Mouse (Mus musculus) splenic B cell, adult 2 months (primary cell): ENCODE results near the gene Nr4a3.
A peak's percentile ranks its signal among the peaks of the same experiment; 100 is the strongest.

Source experiments
- DNase-seq: peaks from one replicate; pipeline ENCODE4 v3.0.0-alpha.2; 2011; ENCODE audit warnings: low read depth, low spot score
- H3K27me3 ChIP-seq: 2 replicates; pipeline ENCODE4 v1.6.1; 2012; ENCODE audit warnings: mild to moderate bottlenecking, low read length, moderate library complexity, mixed read lengths; ENCODE audit not compliant: control insufficient read depth, poor library complexity, insufficient read depth, severe bottlenecking
- H3K36me3 ChIP-seq: 2 replicates; pipeline ENCODE4 v1.6.1; 2012; ENCODE audit warnings: mild to moderate bottlenecking, low read length, moderate library complexity, mixed read lengths; ENCODE audit not compliant: control insufficient read depth, poor library complexity, insufficient read depth, severe bottlenecking

The Nr4a3 gene

DNA sequence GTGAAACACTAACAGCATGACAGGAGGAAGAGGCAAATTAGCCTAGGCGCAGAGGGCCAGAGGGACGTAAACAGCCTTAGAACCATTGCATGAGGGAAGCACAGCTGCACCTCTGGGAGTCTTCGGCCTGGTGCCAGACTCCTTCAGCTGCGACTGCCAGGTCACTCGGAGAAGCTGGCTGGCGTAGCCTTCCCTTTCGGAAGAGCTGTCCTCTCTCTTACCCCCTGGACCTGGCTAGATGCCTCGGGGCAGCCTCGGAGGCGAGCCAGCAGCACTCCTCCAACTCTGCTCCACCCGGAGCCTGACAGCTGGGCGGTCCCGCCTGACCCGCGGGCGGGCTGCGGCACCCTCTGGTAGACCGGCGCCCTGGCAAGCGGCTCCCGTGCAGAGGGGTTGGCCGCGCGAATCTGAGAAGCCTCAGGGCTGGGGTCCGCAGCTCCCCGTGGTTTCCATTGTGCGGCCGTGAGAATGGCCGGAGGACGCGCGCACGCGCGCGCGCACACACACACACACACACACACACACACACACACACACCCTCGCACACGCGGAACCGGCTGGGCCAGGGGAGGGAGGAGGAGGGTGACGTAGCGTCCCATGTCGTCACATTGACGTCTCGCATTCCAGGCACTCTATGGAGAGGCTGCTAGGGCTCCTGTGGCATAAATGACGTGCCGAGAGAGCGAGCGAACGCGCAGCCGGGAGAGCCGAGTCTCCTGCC lies at the start of gene Nr4a3:
TSS of gene Nr4a3 (plus strand) at position 663 of the 721 bp plus-strand sequence.
- DNase-seq: peak; percentile 95

DNA sequence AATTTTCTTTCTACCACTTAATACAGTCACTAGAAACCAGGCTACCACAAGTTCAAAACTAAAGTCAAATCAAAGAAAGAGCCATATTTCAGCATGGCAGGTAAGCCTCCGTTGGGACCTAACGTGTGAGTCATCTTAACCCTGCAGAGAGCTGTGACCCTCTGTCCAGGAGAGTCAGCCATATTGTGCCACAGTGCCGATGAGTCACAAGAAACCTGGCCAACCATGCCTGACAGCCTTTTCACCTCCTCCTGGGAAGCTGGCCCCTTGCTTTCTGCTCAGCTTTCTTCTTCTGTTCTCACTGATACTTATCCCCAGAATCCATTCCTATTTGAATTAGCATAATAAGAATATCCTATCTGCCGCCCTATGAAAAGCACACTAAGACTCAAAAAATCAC lies 42.0 kb upstream of the Nr4a3 start:
- Histone ChIP-seq H3K36me3 (no peaks in the 10 kb centered on the region), H3K27me3 (no peaks in the 10 kb centered on the region)
- no peak for DNase-seq

More for the DNA sequence above, at the start of gene Nr4a3:
- Histone ChIP-seq H3K36me3 (no peaks in the 10 kb centered on the region), H3K27me3 (no peaks in the 10 kb centered on the region)

GRCm38 (mm10) chr4:48003456-48003855 lies 41.5 kb upstream of the Nr4a3 start:
- Histone ChIP-seq H3K36me3 (no peaks in the 10 kb centered on the region), H3K27me3 (no peaks in the 10 kb centered on the region)
- no peak for DNase-seq

- Histone ChIP-seq H3K36me3 (no peaks in the 10 kb centered on the region), H3K27me3 (no peaks in the 10 kb centered on the region)
- no peak for DNase-seq
These were observed 38.6 kb upstream of the Nr4a3 start for GRCm38 (mm10) chr4:48006355-48006754.

GRCm38 (mm10) chr4:48012209-48012608 lies 32.7 kb upstream of the Nr4a3 start:
- no peaks in the 10 kb centered on the region for H3K36me3 ChIP-seq
- DNase-seq: peak; percentile 72
- H3K27me3 ChIP-seq: no peaks in the 10 kb centered on the region

GRCm38 (mm10) chr4:48022966-48023365 lies 22.0 kb upstream of the Nr4a3 start:
- no peaks in the 10 kb centered on the region for H3K27me3 ChIP-seq

DNA sequence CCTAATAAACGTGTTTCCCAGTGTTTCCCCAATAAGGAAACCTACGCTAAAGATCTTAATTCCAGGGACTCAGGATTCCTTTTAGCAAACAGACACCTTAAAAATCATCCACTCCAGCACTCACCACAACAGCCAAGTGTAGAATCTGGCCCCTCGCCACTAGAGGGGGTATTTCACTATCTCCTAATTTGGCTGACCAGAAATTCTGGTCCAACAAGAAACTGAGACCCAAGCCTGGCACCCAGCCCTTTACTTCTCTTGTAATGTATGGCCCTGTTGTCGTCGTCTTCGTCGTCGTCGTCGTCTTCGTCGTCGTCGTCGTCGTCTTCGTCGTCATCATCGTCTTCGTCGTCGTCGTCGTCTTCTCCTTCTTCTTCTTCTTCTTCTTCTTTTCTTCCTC lies 15.3 kb upstream of the Nr4a3 start:
- no peaks in the 10 kb centered on the region for H3K27me3 ChIP-seq
- no peaks in the 10 kb centered on the region for H3K36me3 ChIP-seq
- DNase-seq: peak; percentile 69

More at GRCm38 (mm10) chr4:48022966-48023365, 22.0 kb upstream of the Nr4a3 start:
- H3K36me3 ChIP-seq: no peaks in the 10 kb centered on the region
- no peak for DNase-seq

- Histone ChIP-seq H3K36me3 (no peaks in the 10 kb centered on the region), H3K27me3 (no peaks in the 10 kb centered on the region)
- DNase-seq: no peak
These were observed 10.7 kb upstream of the Nr4a3 start for GRCm38 (mm10) chr4:48034287-48034686.

GRCm38 (mm10) chr4:48037646-48038045 lies 7.3 kb upstream of the Nr4a3 start:
- no peaks in the 10 kb centered on the region for H3K27me3 ChIP-seq
- no peak for DNase-seq
- H3K36me3 ChIP-seq: no peaks in the 10 kb centered on the region

DNA sequence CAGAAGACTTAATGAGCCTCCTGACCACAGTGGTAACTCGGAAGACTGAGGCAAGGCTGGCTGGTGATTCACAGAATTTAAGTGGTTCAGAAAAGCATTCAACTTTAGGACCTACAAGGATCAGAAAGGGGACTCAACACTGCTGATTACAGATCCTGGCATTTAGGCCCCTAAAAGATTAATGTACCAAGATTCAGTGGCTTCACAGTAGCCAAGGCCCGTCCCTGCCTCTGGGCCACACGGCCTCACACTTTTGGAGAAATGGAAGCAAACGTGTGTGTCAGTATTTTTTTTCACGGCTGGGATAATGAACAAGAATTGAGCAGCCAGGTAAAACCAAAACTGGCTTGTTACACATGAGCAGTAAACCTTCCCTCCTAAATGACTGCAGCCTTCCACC lies 6.1 kb upstream of the Nr4a3 start:
- no peak for DNase-seq
- Histone ChIP-seq H3K36me3 (no peaks in the 10 kb centered on the region), H3K27me3 (no peaks in the 10 kb centered on the region)

GRCm38 (mm10) chr4:48039736-48040135 lies 5.2 kb upstream of the Nr4a3 start:
- Histone ChIP-seq H3K27me3 (no peaks in the 10 kb centered on the region), H3K36me3 (no peaks in the 10 kb centered on the region)
- peak; percentile 43 for DNase-seq

- DNase-seq: no peak
- Histone ChIP-seq H3K36me3 (no peaks in the 10 kb centered on the region), H3K27me3 (no peaks in the 10 kb centered on the region)
These were observed 2.5 kb upstream of the Nr4a3 start for GRCm38 (mm10) chr4:48042466-48042785.

DNA sequence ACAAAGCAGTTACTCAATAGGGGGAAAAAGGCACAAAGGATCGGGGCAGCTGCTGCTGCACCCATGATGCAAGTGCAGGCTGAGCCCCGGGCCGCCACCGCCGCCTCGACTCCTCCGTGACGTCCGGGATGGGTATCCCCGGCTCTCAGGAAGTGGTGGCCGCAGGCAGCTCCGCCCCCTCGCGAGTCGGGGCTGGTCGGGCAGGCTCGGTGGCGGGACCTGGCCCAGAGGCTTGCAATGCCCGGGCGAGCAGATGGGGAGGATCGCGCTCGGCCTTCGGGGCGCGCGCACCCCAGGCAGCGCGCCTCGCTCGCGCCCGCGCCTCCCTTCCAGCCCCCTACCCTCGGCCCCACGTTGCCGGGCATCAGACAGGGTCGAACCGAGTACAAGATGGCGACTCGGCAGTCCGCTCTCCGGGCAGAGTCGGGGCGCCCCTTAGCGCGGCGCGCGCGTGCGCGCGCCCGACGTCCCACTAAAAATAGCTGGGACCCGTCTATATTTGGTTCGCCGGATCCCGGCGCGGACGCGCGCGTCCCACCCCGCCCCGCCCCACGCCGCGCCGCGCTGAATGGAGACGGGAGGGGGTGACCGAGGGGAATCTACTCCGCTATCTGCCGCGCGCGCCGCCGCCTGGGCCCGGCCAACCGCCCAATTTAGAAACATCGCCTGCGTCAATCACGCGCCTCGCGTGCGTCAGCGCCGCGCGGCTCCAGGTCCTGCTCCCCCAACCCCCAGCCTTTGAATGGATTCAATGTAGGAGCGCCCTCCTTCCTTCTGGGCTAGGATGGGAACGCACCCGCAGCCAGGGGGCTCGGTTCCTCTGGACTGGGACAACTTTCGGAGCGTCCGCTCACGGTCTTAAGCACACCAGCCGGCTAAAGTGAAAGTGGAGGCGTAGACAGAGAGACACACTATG lies 1.9 kb upstream of the Nr4a3 start:
- peak; percentile 98 for DNase-seq
- Histone ChIP-seq H3K27me3 (no peaks in the 10 kb centered on the region), H3K36me3 (no peaks in the 10 kb centered on the region)

- Histone ChIP-seq H3K36me3 (no peaks in the 10 kb centered on the region), H3K27me3 (no peaks in the 10 kb centered on the region)
- peak; percentile 82 for DNase-seq
These were observed 837 bp upstream of the Nr4a3 start for GRCm38 (mm10) chr4:48044141-48044490.

DNA sequence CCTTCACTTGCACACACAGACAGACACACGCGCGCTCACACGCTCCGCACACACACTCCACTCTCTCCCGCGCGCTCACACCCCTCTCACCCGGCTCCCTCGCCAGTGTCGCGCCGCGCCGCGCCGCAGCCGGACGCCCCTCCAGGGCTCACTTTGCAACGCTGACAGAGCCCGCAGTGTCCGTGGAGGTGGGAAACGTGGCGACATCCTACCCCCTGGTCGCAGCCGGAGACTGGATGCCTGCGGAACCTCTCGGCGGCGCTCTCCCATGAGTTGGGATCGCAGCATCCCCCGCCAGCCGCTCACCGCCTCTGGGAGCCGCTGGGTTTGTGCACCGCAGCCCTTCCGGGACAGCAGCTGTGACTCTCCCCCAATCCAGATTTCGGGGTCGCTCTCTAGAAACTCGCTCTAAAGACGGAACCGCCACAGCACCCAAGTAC lies 348 bp downstream of the Nr4a3 start:
- no peaks in the 10 kb centered on the region for H3K36me3 ChIP-seq
- no peak for DNase-seq

More for the DNA sequence above, 348 bp downstream of the Nr4a3 start:
- H3K27me3 ChIP-seq: no peaks in the 10 kb centered on the region
